Mouse (Mus musculus): ENCODE measurements around the gene Olfr462.
"Not testable (repeated sequence)": the region's sequence is repeated elsewhere in the genome, so short reads cannot be mapped to it uniquely, and the experiment has no call there.

Gene Olfr462

DNA sequence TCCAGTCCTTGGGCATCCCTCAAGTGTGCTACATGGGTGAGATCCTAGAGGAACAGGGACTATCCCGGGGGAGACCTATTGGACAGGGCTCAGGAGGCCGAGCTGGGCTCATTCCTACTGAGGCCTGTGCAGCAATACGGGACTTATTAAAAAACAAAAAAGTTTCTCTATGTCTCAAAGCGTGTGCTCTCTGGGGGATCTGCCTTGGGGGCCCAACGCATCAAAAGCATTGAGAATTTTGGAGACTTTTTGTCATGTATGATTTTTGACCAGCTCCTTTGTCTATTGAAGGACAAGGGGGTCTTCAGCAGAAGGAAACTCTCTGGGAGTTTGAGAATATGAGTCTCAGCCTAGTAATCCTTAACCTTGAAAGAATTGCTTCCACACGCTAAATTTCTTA, at the start of gene Olfr462:
Olfr462 (minus strand) TSS at position 101 of the 400 bp plus-strand sequence.
- no peak for DNase-seq

DNA sequence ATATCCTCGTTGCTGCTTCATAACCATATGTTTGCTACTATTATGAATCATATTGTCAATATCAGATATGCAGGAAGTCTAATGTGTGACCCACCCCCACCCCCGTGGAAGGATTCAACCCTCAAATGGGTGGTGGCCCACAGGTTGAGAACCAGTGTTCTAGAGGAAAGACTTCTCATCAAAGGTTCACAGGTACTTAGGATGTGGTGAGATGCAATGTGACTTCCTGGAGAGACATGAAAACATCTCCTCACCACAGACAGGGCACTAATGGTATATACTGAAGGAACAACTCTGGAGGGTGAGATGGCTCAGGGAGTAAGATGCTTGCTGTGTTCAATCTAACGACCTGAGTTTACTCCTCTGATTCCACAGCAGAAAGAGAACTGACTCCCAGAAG, 43.4 kb upstream of the Olfr462 start:
- DNase-seq = no peak

DNA sequence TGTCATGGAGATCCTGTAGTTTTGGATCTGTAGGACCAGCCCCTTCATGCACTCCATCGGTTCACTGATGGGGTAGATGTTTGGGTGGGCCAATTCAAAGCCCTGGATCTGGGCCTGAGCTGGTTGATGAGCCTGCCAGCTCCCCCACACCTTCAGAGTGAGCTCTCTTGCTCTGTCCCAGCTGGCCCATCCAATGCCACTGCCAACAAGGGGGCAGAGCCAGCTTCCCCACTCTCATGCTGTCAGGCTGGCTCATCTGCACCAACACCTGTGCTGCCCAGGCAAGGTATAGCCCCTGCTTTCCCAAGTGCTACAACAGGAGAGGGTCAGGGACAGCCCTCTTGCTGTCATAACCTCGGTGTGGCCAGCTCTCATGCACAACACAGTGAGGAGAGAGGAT, 41.7 kb upstream of the Olfr462 start:
- DNase-seq = no peak

DNA sequence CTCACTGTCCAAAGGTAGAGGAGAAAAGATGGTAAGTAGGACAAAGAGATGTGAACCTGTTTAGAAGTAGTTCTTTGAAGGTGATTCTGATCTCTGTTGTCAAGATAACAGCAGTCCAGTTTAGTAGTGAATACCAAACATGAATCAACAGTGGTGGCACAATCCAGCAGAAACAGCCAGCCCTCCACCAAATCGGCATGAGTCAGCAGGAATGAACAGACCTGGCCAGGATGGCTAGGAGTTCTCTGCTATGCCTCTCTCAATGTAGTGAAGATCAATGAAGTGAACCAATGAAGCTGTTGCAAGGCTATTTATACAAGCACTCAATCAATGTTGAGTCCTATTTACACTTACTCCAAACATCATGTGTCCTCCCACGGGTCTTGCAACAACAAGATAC, 38.3 kb upstream of the Olfr462 start:
- no peak for DNase-seq

DNA sequence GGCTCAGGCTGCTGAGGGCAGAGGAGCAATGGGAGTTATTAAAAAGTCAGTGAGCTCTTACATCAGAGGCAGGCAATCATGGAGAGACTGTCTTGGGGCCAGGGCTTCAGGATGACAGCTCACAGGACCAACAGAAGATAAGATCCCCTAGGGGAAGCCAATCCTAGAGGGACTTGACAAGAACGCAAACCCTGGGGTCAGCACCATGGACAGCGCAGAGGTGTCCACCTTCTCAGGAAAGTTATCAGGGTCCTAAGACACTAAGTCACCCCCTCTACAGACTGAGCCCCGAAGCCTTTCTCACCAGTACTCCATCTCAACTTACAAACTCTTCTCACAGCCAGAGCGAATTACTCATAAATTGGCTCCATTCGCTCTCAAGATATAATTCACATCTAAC, 28.9 kb upstream of the Olfr462 start, which contains the start of gene Olfr464:
Olfr464 (minus strand) TSS at position 2 of the 400 bp plus-strand sequence.
- no peak for DNase-seq

DNA sequence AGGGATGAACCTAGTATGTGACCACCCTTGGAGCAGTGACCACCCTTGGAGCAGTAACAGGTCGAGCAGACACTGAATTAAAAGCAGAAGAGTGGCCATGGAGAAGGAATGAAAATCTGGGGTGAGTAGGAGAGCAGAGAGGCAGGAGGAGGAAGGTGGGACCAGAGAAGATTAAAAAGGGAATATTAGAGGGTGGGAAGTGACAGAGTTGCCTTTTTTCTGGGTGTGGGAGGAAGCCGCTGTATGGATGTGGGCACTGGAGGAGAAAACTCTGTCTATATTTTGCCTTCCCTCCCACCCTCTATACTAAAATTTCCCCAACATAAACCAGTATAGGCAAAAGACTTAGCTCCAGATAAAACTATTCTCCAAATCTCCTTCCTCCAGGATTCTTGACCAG, 28.2 kb upstream of the Olfr462 start:
- DNase-seq = no peak

DNA sequence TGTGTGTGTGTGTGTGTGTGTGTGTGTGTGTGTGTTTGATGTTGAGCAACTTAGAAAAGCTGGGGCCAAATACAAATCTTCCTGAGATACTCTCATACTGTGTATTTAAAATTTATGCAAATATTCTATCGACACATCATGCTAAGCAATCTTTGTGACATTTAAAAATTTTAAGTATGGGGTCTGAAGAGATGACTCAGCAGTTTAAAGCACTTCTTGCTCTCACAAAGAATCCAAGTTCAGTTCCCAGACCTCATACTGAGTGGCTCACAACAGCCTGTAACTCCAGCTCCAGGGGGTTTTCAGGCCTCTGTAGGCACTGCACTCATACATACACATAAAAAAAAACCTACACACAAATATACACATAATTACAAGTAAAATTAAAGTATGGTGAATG, 23.9 kb upstream of the Olfr462 start:
- no peak for DNase-seq

DNA sequence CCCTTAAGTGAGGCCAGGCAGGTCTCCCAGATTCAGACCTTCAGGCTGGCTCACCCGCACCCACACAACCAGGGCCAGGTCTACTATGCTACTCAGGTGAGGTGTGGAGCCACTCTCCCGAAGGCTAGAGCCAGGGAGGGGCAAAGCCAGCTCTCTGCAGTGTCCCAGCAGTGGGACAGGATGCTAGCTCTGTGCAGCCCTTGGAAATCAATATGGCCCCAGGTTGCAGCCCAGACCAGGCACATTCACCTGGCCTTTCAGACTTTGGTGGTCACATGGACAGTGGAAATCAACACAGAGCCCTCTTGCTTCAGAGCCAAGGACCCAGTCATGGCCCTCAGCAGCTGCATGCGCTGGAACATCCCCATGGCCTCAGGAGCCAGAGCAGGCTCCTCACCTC, 12.3 kb upstream of the Olfr462 start:
- no peak for DNase-seq

DNA sequence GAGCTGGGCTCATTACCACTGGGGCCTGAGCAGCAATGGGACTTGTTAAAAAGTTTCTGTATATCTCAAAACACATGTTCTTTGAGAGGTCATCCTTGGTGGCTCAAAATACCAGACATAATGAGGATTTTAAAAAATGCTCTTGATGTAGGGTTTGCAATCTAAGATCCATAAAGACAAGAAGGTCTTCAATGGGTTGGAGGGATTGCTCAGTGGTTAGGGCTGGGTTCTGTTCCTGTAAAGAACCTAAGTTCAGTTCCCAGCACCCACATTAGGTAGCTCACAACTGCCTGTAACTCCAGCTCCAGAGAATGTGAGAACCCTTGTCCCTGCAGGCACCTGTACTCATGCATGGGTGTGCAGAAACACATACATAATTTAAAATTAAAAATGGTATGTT, 5.2 kb upstream of the Olfr462 start, which contains the start of gene Olfr463:
Olfr463 (minus strand) TSS at position 101 of the 400 bp plus-strand sequence.
- DNase-seq = no peak

DNA sequence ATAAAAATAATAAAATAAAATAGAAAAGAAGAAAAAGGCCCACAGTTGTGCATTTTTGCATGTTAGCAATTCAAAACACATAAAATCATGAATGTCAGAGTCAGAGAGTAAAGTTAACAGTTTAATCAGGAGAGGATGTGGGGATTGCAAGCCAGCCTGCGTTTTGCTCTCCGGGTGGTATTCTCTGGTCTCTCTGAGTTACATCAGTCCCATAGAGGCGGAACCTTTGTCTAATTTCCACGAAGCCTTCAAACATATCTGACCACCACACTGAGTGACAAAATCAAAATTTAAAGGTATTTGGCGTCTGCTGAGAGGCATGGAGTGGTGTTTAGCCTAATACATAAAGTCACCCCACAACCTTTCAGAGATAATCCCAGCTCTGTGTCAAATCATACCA, 7.2 kb downstream of the Olfr462 start:
- DNase-seq = no peak

DNA sequence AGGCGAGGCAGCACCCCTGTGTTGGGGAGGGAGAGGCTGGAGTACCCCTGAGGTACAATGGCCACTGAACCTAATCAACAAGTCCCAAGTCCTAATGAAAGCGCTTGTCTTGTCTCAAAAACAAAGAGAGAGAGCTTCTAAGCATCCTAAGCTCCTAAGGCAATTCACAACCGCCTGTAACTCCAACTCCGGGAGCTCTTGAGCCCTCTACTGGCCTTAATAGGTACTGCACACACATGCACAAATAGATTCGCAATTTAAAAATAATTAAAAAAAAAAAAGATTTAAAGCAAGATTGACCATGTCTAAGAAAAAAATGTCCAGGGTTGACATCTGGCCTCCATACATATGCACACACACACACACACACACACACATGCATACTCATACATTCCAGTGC, 8.6 kb downstream of the Olfr462 start:
- no peak for DNase-seq

DNA sequence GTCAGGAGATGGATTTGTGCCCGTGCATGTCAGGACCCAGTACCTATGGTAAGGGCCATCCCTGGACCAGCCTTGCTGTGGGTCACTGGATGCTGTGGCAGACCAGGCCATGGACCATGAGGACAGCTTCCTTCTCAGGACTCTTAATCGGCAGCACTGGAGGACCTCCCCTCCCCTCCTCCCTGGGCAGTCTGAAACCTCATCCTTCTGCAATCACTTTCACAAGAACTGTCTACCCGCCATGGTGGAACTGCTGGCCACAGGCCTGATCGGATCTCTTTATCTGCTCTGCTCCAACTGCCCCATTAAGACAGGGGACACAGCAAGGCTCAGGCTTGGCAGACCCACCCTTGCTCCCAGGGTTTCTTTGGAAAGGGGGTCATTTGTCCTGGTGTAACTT, 10.4 kb downstream of the Olfr462 start:
- DNase-seq = no peak

DNA sequence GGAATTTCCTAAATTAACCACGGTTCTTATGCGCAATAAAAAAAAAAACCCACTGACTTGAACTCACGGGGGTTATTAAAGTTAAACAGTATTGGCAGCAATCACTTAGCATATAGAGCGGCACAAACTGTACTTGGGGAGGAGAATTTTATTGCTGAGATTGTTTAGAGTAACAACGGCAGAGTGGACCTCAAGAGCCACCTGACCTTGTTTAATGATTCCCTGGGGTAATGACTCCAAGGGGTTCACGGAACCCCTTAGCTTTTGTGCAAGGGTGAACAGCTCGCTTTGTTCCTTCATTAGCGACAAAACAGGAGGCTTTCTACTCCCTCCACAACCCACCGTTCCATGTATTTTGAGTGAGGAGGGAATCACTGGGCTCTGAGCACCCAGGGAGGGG, 12.2 kb downstream of the Olfr462 start:
- no peak for DNase-seq

DNA sequence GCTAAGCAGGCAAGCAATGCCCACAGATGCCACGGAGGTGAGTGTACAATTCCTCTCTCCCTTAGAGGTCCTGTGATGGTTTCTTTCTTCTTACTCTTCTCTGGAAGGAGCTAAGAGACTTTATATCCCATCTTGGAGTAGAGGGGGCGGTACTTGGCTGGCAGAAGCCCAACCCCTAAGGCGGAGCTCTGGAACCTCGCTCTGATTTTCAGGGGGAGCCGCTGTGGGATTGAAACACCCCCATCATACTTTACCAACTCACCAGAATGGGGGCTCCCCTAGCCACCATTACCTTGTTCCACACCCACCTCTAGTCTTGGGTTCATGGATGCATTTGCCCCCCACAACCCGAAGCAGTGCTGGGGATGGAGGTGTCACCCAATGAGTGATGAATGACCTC, 16.6 kb downstream of the Olfr462 start, which contains the start of gene Epx:
Epx (minus strand) TSS at position 101 of the 400 bp plus-strand sequence.
- DNase-seq = no peak

DNA sequence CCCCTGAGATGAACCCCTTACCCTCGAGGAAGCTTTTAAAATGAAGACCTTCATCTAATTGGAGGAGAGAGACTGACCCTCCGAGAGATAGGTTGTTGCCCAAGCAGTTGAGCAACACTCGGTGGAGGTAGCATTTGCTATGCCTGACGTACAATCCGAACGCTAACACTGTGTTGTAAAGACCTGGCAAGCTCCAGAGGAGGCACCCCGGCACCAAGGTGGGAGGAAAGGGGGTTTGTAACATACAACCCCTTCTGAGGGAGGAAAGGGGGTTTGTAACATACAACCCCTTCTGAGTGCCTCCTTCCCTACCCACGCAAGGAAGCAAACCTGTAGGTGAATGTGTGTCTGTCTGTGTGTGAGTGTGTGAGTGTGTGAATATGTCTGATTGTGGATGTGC, 20.3 kb downstream of the Olfr462 start:
- no peak for DNase-seq

DNA sequence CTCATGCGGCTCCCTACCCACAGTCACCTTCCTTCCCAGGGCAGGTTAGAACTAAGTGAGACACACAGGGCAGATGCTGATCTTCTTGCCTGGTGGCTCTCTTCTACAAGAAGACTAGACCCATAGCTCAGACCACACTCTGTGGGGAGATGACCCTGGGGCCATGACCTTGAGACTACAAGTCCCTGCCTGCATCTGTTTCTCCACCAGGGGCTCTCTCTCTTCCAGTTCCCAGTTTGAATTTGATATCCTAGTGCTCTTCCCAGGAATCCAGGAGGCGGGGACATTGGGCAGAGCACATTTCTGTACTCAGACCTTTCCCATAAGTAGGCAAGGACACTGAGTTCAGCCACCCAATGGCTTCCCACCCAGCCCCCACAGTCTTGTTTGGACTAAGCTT, 22.0 kb downstream of the Olfr462 start:
- DNase-seq = no peak

DNA sequence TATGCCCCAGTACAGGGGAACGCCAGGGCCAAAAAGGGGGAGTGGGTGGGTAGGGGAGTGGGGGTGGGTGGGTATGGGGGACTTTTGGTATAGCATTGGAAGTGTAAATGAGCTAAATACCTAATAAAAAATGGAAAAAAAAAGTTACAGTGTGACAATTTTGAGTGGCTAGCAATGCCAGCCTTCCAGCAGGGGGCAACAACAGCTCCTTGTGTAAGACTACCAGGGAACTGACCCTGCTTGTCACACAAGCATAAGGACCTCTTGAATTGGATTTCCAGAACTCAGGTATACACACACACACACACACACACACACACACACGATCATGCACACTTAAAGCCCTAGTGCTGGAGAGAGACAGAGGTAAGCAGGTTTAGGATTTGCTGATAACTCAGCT, 25.2 kb downstream of the Olfr462 start:
- DNase-seq = not testable (repeated sequence)

DNA sequence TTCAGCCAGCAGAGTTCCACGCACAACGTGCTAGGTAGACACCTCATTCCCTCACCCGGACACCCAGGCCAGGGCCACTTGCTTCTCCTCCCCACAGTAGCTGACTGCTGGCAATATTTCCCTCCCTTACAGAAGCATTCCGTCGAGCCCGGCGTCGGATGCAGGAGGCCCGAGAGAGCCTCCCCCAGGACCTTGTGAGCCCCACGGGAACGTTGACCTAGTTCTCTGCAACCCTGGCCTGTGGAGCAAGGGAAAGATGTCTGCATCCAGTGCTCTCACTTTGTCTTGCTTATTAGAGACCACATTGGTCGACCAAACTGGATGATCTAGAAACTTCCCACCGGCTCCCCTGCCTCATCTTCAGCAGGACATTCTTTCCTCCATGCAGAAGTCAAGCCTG, 29.3 kb downstream of the Olfr462 start:
- DNase-seq = no peak

DNA sequence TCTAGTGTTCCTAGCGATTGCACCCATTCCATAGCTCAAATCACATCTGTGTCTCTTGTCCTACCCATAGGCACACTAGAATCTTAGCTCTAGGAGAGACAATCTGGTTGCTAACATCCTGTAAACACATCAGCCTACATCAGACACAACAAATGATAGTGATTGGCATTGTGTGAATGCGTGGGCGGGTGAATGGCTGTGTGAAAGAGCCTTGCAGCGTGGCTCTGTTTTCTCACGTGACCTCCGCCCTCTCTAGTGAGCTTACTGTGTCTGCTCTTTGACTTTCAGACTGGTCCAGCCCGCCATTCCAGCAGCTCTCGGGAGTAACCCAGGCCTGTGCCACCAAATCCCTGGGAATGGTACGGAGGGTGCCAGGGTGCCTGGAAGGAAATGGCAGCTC, 31.6 kb downstream of the Olfr462 start:
- DNase-seq = no peak

DNA sequence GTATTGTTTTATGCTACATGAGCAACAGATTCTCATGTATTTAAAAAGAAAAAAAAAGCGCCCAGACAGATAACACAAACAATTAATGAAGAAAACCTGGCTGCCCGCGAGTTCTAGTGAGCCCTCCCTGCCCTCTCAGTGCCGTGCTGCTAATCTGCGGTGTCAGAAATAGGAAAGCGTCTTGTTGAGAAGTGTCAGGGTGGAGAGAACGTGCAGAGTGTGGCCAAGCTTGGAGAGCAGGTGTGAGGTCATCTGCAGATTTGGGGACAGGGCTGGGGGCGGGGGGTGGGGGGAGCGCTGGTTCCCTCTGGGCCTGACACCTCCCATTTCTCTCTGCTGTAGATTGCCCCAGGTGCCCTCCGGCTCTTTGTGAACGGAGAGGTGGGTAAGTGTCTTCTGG, 32.8 kb downstream of the Olfr462 start:
- DNase-seq = no peak

DNA sequence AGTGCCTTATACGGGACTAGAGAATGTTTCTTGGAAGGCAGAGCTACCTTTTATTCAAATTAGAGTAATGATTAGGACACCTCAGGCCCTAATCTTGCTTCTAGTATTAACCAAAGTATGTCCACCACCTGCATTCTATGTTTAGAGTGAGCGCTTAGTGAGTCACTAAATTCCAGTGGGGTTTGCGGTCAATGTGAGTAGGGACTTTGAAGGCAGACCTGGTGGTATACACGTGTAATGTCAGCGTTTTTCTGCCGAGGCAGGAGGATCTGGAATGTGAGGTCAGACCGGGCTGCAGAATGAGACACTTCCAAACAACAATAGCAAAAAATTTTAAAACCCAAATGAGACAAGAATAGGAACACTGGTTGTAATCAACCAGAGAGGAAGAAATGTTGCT, 37.5 kb downstream of the Olfr462 start:
- no peak for DNase-seq

DNA sequence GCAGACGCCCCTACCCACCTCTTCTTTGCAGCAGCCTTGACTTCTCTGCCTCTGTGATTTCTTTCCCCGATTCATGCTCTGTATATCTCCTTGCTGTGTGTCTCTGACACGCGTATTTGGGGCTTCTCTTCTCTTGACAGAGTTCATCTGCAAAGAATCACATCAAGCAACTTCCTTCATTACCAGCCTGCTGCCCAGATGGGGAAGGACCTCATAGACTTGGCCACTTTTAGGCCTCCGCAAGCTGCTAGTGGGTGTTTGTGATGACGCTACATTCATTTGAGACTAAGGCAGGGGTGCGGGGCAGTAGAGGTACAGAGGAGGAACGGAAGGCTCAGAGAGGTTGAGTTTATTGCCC, 38.5 kb downstream of the Olfr462 start:
- no peak for DNase-seq

DNA sequence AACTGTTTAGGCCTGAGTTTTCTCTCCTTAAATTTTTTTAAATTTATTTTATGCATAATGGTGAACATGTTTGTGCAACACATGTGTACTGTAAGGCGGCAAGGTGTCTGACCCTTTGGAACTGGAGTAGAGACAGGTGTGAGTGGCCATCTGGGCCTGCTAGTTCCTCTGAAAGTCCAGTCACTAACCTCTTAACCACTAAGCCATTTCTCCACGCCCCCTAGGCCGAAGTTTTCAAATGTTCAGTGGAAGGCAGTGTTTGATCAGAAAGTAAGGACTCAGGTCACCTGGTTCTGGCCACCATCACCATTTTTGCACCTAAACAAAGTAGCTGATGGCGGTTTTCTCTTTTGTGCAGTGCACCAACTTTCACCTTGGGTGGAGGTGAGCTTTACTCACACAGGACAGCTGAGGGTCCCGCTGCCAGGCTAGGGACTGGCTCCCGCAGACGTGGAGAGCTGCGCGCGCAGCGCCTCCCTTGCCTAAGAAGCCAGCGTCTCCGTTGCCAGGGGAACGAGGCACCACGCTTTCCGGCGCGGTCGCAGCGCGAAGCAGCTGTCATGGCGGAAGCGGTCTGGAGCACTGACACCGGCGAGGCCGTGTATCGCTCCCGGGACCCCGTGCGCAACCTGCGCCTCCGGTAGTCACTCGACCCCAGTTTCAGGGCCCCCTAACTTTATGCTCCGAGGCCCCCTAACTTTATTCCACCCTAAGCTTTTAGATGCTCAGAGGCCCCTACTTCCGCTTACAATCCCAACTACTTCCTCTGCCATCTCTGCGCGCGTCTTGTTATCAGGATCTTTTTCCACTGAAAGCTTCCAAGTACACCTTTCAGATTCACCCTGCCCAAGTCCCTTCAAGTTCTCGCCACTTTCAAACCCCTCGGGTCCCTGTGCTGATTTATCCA, 39.1 kb downstream of the Olfr462 start, which contains the start of gene Mks1:
Mks1 (plus strand) TSS at position 526 of the 907 bp plus-strand sequence.
- DNase-seq = peak; percentile 82 to 86

DNA sequence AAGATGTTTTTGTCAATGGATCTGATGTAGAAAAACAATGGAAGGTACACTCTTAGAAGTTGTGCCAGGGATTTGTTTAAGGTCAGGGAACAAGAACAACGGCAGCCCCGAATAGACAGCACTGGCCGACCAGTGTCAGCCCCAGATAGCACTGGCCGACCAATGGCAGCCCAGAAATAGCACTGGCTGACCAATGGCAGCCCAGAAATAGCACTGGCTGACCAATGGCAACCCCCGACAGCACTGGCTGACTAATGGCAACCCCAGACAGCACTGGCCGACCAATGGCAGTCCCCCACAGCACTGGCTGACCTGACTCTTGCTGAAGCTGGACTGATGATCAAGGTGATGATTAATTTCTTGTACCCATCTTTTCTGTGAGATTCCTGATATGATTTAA, 44.2 kb downstream of the Olfr462 start:
- DNase-seq = no peak
